Mouse (Mus musculus) liver, adult 2 months (tissue): ENCODE results near the gene Arap2.

Experiments
- CTCF ChIP-seq: fragments of 200-500 bp; IDR thresholded peaks from 2 replicates; pipeline ENCODE4 v1.5.1; 2011; ENCODE audit warnings: low read depth, low read length, control low read depth
- POLR2A ChIP-seq: fragments of 200-500 bp; IDR thresholded peaks from 2 replicates; pipeline ENCODE4 v1.6.1; 2011; ENCODE audit warnings: low read length, control low read depth; ENCODE audit not compliant: insufficient read depth; ENCODE audit errors: extremely low read depth

DNA sequence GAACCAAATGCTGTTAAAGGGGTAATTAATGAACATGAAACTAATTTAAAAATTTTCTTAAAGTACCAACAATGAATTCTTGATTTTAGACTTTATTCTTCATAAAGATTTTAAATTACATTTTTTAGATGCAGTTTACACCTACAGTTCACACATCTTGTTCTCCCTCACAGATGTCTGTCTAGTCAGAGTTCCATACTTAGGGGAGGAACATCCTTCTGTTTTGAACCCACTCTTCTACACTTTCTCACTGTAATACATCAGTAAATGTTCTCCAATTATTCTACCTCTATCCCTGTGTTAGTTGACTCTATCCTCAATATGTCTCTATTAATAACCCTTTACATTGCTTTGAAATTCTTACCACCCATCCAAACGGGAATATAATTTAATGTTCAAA, 26.8 kb upstream of the Arap2 start:
- TF ChIP-seq CTCF (no peak), POLR2A (no peak)
